Mouse (Mus musculus): ENCODE data around the gene Sart3.

GRCm38 (mm10) chr5:113789075-113789788, 16.9 kb upstream of the Sart3 start:
- TF ChIP-seq CTCF (IDR thresholded peaks at IDR 0.05; ENCODE audit: extremely low read depth, insufficient read length, insufficient replicate concordance, low read depth, low read length) = no peak
- TF ChIP-seq POLR2A (IDR thresholded peaks at IDR 0.05; ENCODE audit: low read depth, low read length) = no peak

All from small intestine, adult 2 months (tissue).